Mouse (Mus musculus): ENCODE data around the gene Ryr1. TPM values are rescaled to one million over a fixed set of nuclear protein-coding genes. Genes with fewer than 3 reads are reported as not detected.

The Ryr1 gene
- polyA plus RNA-seq, 1 experiment from 2014 or later: 0.33 TPM

MicroRNAs encoded within 50 kb of the gene (microRNA counts, 519-probe panel; counts per million panel counts)
- 582 counts per million, percentile 70 among the panel's probes with 10 or more counts for microRNA mmu-miR-1963

Small RNA genes within 50 kb of the gene (microRNA-seq; reads per million reads assigned to microRNA genes)
- not detected for gene Gm44408
- not detected for gene Mir1963

Other genes starting within 250 kb of the Ryr1 start
- 0.12 and 0.13 TPM in 2 replicates for gene Capn12, start 243.8 kb downstream of the Ryr1 start, polyA plus RNA-seq (2016; fragmentation: Nextera tagmentation; extraction: Ambion mirVana)
- 165 and 166 TPM in 2 replicates for gene Actn4, start 162.8 kb downstream of the Ryr1 start, polyA plus RNA-seq (2016; fragmentation: Nextera tagmentation; extraction: Ambion mirVana)
- gene Eif3k, start 143.3 kb downstream of the Ryr1 start, polyA plus RNA-seq (2016; fragmentation: Nextera tagmentation; extraction: Ambion mirVana): 325 and 336 TPM in 2 replicates
- 33.3 and 35.0 TPM in 2 replicates for gene Map4k1, start 143.1 kb downstream of the Ryr1 start, polyA plus RNA-seq (2016; fragmentation: Nextera tagmentation; extraction: Ambion mirVana)
- 0.38 and 0.79 TPM in 2 replicates for gene Rasgrp4, start 9.7 kb upstream of the Ryr1 start, polyA plus RNA-seq (2016; fragmentation: Nextera tagmentation; extraction: Ambion mirVana)
- gene Fam98c, start 31.1 kb upstream of the Ryr1 start, polyA plus RNA-seq (2016; fragmentation: Nextera tagmentation; extraction: Ambion mirVana): 12.4 and 12.5 TPM in 2 replicates
- 0.07 and 0.26 TPM in 2 replicates for gene Ggn, start 45.0 kb upstream of the Ryr1 start, polyA plus RNA-seq (2016; fragmentation: Nextera tagmentation; extraction: Ambion mirVana)
- 0.72 TPM in 2 replicates for gene Spred3, start 45.2 kb upstream of the Ryr1 start, polyA plus RNA-seq (2016; fragmentation: Nextera tagmentation; extraction: Ambion mirVana)
- 170 and 180 TPM in 2 replicates for gene Psmd8, start 55.5 kb upstream of the Ryr1 start, polyA plus RNA-seq (2016; fragmentation: Nextera tagmentation; extraction: Ambion mirVana)
- 0.26 and 0.48 TPM in 2 replicates for gene Catsperg1, start 88.9 kb upstream of the Ryr1 start, polyA plus RNA-seq (2016; fragmentation: Nextera tagmentation; extraction: Ambion mirVana)
- gene Kcnk6, start 107.3 kb upstream of the Ryr1 start, polyA plus RNA-seq (2016; fragmentation: Nextera tagmentation; extraction: Ambion mirVana): 2.9 and 3.1 TPM in 2 replicates
- gene Yif1b, start 113.2 kb upstream of the Ryr1 start, polyA plus RNA-seq (2016; fragmentation: Nextera tagmentation; extraction: Ambion mirVana): 59.2 and 64.3 TPM in 2 replicates
- 3.0 and 3.9 TPM in 2 replicates for gene 2200002D01Rik, start 123.3 kb upstream of the Ryr1 start, polyA plus RNA-seq (2016; fragmentation: Nextera tagmentation; extraction: Ambion mirVana)
- 25.9 and 28.4 TPM in 2 replicates for gene Spint2, start 156.7 kb upstream of the Ryr1 start, polyA plus RNA-seq (2016; fragmentation: Nextera tagmentation; extraction: Ambion mirVana)
- 4.6 and 5.1 TPM in 2 replicates for gene Ppp1r14a, start 164.1 kb upstream of the Ryr1 start, polyA plus RNA-seq (2016; fragmentation: Nextera tagmentation; extraction: Ambion mirVana)
- 2.6 and 3.6 TPM in 2 replicates for gene Dpf1, start 178.8 kb upstream of the Ryr1 start, polyA plus RNA-seq (2016; fragmentation: Nextera tagmentation; extraction: Ambion mirVana)